Mouse (Mus musculus) cerebellum, postnatal 25 days (tissue): ENCODE data around the gene Taar8c.

Experiments used
- DNase-seq, 2 experiments: peaks; one replicate each; pipeline ENCODE4 v3.0.0; 2021; ENCODE audit warnings: mixed read lengths in 2 of 2

Gene Taar8c

DNA sequence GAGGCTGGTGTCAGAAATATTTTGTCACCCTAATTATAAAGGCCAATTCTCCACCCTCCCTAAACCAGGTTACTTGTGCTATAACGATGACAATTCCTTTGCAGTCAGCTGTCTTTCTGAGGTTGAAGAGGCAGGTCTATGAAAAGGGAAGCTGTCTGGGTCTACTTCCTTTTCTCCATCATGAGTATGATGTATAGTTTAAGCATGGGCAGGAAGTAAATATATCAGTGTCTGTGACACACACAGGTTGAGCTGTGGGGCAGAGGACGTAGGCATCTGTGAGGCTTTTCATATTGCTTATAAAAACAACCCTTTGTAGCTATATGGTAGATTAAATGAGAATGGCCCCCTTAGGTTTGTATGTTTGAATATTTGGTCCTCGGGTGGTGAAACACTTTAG is 42.7 kb downstream of the Taar8c start:
- no peak for DNase-seq

DNA sequence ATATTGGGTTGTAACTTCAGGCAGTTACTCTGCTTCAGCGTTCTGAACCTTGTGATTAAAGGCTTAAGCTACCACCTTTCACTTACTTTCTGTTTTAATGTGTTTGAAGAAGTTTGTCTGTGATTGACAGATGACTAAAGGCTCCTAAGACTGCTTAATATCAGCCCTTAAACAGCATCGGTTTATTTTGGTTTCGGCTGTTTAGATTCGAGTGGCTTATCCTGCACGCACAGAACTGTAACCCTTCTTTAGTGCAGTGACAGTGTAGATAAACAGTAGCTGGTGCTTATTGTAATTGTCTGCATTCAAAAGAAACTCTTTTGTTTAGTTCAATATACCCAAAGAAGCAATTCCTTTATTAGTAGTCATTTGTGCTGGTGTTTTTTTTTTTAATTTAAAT is 49.7 kb downstream of the Taar8c start:
- DNase-seq, result no peak
